Mouse (Mus musculus) heart, embryonic 10.5 days (tissue): ENCODE measurements around the gene AC109138.7. TPM values are rescaled to one million over a fixed set of nuclear protein-coding genes. Genes with fewer than 3 reads are reported as not detected.

ENCODE experiments used
- DNase-seq: peaks from one replicate; pipeline ENCODE4 v3.0.0-alpha.2; 2017; ENCODE audit warnings: low spot score
- H3K27ac ChIP-seq: fragments of 300-500 bp; sonication (generic); 2 replicates; pipeline ENCODE4 v1.5.1; 2016; ENCODE audit warnings: mild to moderate bottlenecking
- H3K27me3 ChIP-seq: fragments of 300-500 bp; sonication (generic); 2 replicates; pipeline ENCODE4 v1.6.1; 2016; ENCODE audit warnings: mild to moderate bottlenecking; ENCODE audit not compliant: poor library complexity, insufficient read depth, severe bottlenecking
- H3K36me3 ChIP-seq: fragments of 300-500 bp; sonication (generic); 2 replicates; pipeline ENCODE4 v1.6.1; 2016; ENCODE audit warnings: mild to moderate bottlenecking, moderate library complexity
- H3K4me1 ChIP-seq: fragments of 300-500 bp; sonication (generic); 2 replicates; pipeline ENCODE4 v1.6.1; 2016; ENCODE audit warnings: mild to moderate bottlenecking
- H3K4me3 ChIP-seq: fragments of 300-500 bp; sonication (generic); 2 replicates; pipeline ENCODE4 v1.5.1; 2016; ENCODE audit warnings: mild to moderate bottlenecking, moderate library complexity
- H3K9me3 ChIP-seq: fragments of 300-500 bp; sonication (generic); 2 replicates; pipeline ENCODE4 v1.6.1; 2016; ENCODE audit warnings: mild to moderate bottlenecking, moderate library complexity
- WGBS: fragments of 180-500 bp; shearing (Covaris S2); methylation state at CpG from one replicate; pipeline ENCODE4 v1.1.7; 2016; 5-methylcytosine and 5-hydroxymethylcytosine counted together
- microRNA-seq: library from miRNA; unstranded; fragments of <30 nt; microRNA quantifications from one replicate; pipeline ENCODE4, GENCODE M21; 2017
- polyA plus RNA-seq: library from polyadenylated mRNA; unstranded; fragments of >200 nt; fragmentation: Nextera tagmentation; extraction: Ambion mirVana; gene quantifications from 2 replicates; pipeline ENCODE4 v1.2.1, GENCODE M21; 2016

Gene AC109138.7
- polyA plus RNA-seq, 1 experiment from 2014 or later = not detected

GRCm38 (mm10) chr19:4270187-4270586, 56.0 kb downstream of the AC109138.7 start:
- Histone ChIP-seq H3K27ac (no peak overlapping the region), H3K4me1 (peaks cover 9% of the 10 kb centered on the region), H3K36me3 (0 out of 2 replicates have a peak, but pooled peaks cover 4% of the 10 kb centered on the region), H3K4me3 (no peak overlapping the region), H3K27me3 (peaks cover 61% of the 10 kb centered on the region), H3K9me3 (no peaks in the 10 kb centered on the region)
- WGBS = 53% methylated on average over 6 of the region's 6 CpGs
- no peak for DNase-seq

- no peak for DNase-seq
- Histone ChIP-seq H3K36me3 (0 out of 2 replicates have a peak, but pooled peaks cover 4% of the 10 kb centered on the region), H3K27ac (no peak overlapping the region), H3K27me3 (peaks cover 57% of the 10 kb centered on the region), H3K4me3 (no peak overlapping the region), H3K4me1 (peaks cover 9% of the 10 kb centered on the region), H3K9me3 (no peaks in the 10 kb centered on the region)
- 89% methylated on average over 11 of the region's 11 CpGs for WGBS
Observed at GRCm38 (mm10) chr19:4270972-4271371, 56.8 kb downstream of the AC109138.7 start.

GRCm38 (mm10) chr19:4279487-4279886, 65.3 kb downstream of the AC109138.7 start:
- peaks cover 19% of the 10 kb centered on the region for H3K27me3 ChIP-seq

GRCm38 (mm10) chr19:4280425-4280824, 66.3 kb downstream of the AC109138.7 start:
- H3K4me3 ChIP-seq = no peak overlapping the region
- peaks cover 4% of the 10 kb centered on the region for H3K36me3 ChIP-seq
- H3K9me3 ChIP-seq = no peaks in the 10 kb centered on the region
- no peak for DNase-seq
- H3K27me3 ChIP-seq = peaks cover 19% of the 10 kb centered on the region
- H3K27ac ChIP-seq = no peak overlapping the region
- H3K4me1 ChIP-seq = peaks cover 19% of the 10 kb centered on the region
- WGBS = 92% methylated on average over 9 of the region's 9 CpGs

More at GRCm38 (mm10) chr19:4279487-4279886, 65.3 kb downstream of the AC109138.7 start:
- 89% methylated on average over 1 of the region's 1 CpGs for WGBS
- H3K4me3 ChIP-seq = no peak overlapping the region
- H3K27ac ChIP-seq = no peak overlapping the region
- no peak for DNase-seq
- H3K4me1 ChIP-seq = peaks cover 19% of the 10 kb centered on the region
- H3K9me3 ChIP-seq = no peaks in the 10 kb centered on the region
- H3K36me3 ChIP-seq = no peaks in the 10 kb centered on the region

Small RNA genes within 50 kb of the gene (microRNA-seq; reads per million reads assigned to microRNA genes)
- gene Gm26115 (not detected), gene Mir6985 (not detected)

Other genes with a start within 250 kb of the AC109138.7 start
- gene Aldh3b2, start 242.0 kb upstream of the AC109138.7 start, polyA plus RNA-seq = 0.51 and 1.8 TPM in 2 replicates
- gene Acy3, start 227.8 kb upstream of the AC109138.7 start, polyA plus RNA-seq = 9.5 and 10.3 TPM in 2 replicates
- gene Tbx10, start 221.6 kb upstream of the AC109138.7 start, polyA plus RNA-seq = 0.45 TPM in 1 of 2 replicates, not detected in the other
- 40.2 and 52.4 TPM in 2 replicates for gene Nudt8, start 213.8 kb upstream of the AC109138.7 start, polyA plus RNA-seq
- 4.1 and 5.2 TPM in 2 replicates for gene Gm49405, start 213.7 kb upstream of the AC109138.7 start, polyA plus RNA-seq
- 32.4 and 75.0 TPM in 2 replicates for gene Doc2g, start 211.0 kb upstream of the AC109138.7 start, polyA plus RNA-seq
- 298 and 420 TPM in 2 replicates for gene Ndufv1, start 201.6 kb upstream of the AC109138.7 start, polyA plus RNA-seq
- 402 and 470 TPM in 2 replicates for gene Gstp1, start 176.4 kb upstream of the AC109138.7 start, polyA plus RNA-seq
- gene Gstp2, start 168.3 kb upstream of the AC109138.7 start, polyA plus RNA-seq = 2.9 TPM in 2 replicates
- 0.37 TPM in 1 of 2 replicates, not detected in the other for gene Gstp3, start 154.8 kb upstream of the AC109138.7 start, polyA plus RNA-seq
- not detected in 2 replicates for gene Cabp2, start 132.8 kb upstream of the AC109138.7 start, polyA plus RNA-seq
- 67.9 and 86.0 TPM in 2 replicates for gene Cdk2ap2, start 117.2 kb upstream of the AC109138.7 start, polyA plus RNA-seq
- 14.3 and 21.2 TPM in 2 replicates for gene Pitpnm1, start 114.4 kb upstream of the AC109138.7 start, polyA plus RNA-seq
- 89.7 and 93.8 TPM in 2 replicates for gene Aip, start 88.5 kb upstream of the AC109138.7 start, polyA plus RNA-seq
- not detected in 2 replicates for gene Gpr152, start 74.6 kb upstream of the AC109138.7 start, polyA plus RNA-seq
- gene Cabp4, start 70.3 kb upstream of the AC109138.7 start, polyA plus RNA-seq = not detected in 2 replicates
- 135 and 146 TPM in 2 replicates for gene Coro1b, start 65.7 kb upstream of the AC109138.7 start, polyA plus RNA-seq
- gene Ptprcap, start 60.8 kb upstream of the AC109138.7 start, polyA plus RNA-seq = 1.8 and 4.4 TPM in 2 replicates
- gene Rps6kb2, start 51.0 kb upstream of the AC109138.7 start, polyA plus RNA-seq = 53.4 and 57.0 TPM in 2 replicates
- gene Carns1, start 38.9 kb upstream of the AC109138.7 start, polyA plus RNA-seq = 2.3 and 2.8 TPM in 2 replicates
- 0.94 and 1.5 TPM in 2 replicates for gene Tbc1d10c, start 23.1 kb upstream of the AC109138.7 start, polyA plus RNA-seq
- gene Ppp1ca, start 22.3 kb upstream of the AC109138.7 start, polyA plus RNA-seq = 876 and 946 TPM in 2 replicates
- gene Rad9a, start 12.7 kb upstream of the AC109138.7 start, polyA plus RNA-seq = 33.0 and 40.0 TPM in 2 replicates
- gene Clcf1, start 119 bp upstream of the AC109138.7 start, polyA plus RNA-seq = 2.1 and 3.4 TPM in 2 replicates
- gene Pold4, start 17.5 kb downstream of the AC109138.7 start, polyA plus RNA-seq = 15.5 and 18.7 TPM in 2 replicates
- gene Ssh3, start 54.8 kb downstream of the AC109138.7 start, polyA plus RNA-seq = 2.9 and 3.5 TPM in 2 replicates
- 1.9 and 3.6 TPM in 2 replicates for gene Ankrd13d, start 68.8 kb downstream of the AC109138.7 start, polyA plus RNA-seq
- gene Grk2, start 91.9 kb downstream of the AC109138.7 start, polyA plus RNA-seq = 12.0 and 16.5 TPM in 2 replicates
- 52.3 and 53.6 TPM in 2 replicates for gene Kdm2a, start 183.9 kb downstream of the AC109138.7 start, polyA plus RNA-seq
- 24.3 and 28.9 TPM in 2 replicates for gene Rhod, start 225.1 kb downstream of the AC109138.7 start, polyA plus RNA-seq